Mouse (Mus musculus) adrenal gland (tissue): ENCODE measurements around the gene Unk.

Source experiments
- intact Hi-C: fragments of 180-260 bp; cut with DNase I; formaldehyde crosslinking; loops from one replicate; pipeline ENCODE4 v1.15.1; 2025

The Unk gene

GRCm38 (mm10) chr11:116061641-116062415 is 31.7 kb downstream of the Unk start:
- intact Hi-C loops, result no loop called here

- intact Hi-C loops, result no loop called here
Observed at GRCm38 (mm10) chr11:116062521-116062920, 32.4 kb downstream of the Unk start.

GRCm38 (mm10) chr11:116063562-116063961 is 33.4 kb downstream of the Unk start:
- intact Hi-C loops, result no loop called here

GRCm38 (mm10) chr11:116064187-116064867 is 34.2 kb downstream of the Unk start:
- intact Hi-C loops, result no loop called here

GRCm38 (mm10) chr11:116065345-116065744 is 35.2 kb downstream of the Unk start:
- intact Hi-C loops, result no loop called here

DNA sequence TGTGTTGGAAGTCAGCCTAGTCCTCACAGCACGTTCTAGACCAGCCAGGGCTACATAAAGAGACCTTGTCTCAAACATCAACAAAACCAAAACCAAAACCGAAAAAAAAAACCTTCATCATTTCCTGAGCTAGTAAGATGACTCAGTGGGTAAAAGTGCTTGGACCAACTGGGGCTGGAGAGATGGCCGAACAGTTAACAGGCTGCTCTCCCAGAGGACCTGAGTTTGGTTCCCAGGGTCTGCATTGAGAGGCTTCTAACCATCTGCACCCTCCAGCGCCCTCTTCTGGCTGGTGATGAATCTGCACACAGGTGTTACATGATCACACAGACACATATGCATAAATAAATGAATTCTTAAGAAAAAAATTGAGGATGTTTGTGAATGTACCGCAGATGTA is 41.4 kb downstream of the Unk start:
- intact Hi-C loops, result no loop called here

- intact Hi-C loops, result no loop called here
Observed at GRCm38 (mm10) chr11:116072608-116073007, 42.5 kb downstream of the Unk start.

DNA sequence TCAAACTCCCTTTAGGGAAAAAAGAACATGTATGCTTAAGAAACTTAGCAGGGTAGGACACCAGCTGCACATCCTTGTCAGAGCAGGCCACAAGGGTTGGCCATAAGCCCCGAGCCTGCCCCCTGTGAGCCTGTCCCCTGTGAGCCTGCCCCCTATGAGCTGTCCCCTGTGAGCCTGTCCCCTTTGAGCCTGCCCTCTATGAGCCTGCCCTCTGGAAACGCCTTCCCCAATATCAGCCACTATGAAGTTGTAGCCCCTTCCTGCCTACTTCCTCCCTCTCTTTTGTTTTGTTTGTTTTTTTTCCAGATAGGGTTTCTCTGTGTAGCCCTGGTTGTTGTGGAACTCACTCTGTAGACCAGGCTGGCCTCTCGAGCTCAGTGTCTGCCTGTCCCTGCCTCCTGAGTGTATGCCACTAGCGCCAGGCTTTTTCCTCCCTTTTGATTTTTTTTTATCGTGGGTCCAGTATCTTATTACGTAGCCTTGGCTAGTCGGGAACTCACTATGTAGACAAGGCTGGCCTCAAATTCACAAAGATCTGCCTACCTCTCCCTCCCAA is 44.4 kb downstream of the Unk start:
- intact Hi-C loops, result no loop called here

GRCm38 (mm10) chr11:116075539-116076265 is 45.6 kb downstream of the Unk start:
- intact Hi-C loops, result loop anchor here (5.0 kb wide), 1 partner anchor 43 kb away; the partner anchor contains the start of gene Unk

GRCm38 (mm10) chr11:116076266-116076540 is 46.1 kb downstream of the Unk start:
- intact Hi-C loops, result loop anchor here (5.0 kb wide), 1 partner anchor 44 kb away; the partner anchor contains the start of gene Unk

DNA sequence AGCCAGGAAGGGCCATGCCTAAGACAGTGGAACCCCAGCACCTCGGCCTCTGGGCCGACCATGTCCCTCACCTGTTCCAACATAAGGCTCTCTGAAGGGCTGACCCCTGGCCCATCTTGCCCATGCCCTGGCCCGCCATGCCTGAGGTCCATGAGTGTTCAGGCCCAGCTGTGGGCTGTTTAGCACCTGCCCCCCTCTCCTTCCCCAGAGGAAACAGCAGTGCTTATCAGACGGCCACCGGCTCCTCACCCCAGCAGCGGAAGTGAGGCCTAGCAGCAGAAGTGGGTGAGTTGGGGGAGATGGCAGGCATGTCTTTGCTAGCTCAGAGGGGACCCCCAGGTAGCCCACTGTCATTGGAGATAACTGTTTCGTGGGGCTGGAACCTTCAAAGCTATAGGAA is 46.7 kb downstream of the Unk start:
- intact Hi-C loops, result loop anchor here (5.0 kb wide), 1 partner anchor 45 kb away; the partner anchor contains the start of gene Unk

- intact Hi-C loops, result loop anchor here (5.0 kb wide), 1 partner anchor 45 kb away; the partner anchor contains the start of gene Unk
Observed at GRCm38 (mm10) chr11:116077446-116078204, 47.5 kb downstream of the Unk start, which contains the start of gene Unc13d. Gene Unc13d, minus strand, starts transcription at chr11:116077961.

DNA sequence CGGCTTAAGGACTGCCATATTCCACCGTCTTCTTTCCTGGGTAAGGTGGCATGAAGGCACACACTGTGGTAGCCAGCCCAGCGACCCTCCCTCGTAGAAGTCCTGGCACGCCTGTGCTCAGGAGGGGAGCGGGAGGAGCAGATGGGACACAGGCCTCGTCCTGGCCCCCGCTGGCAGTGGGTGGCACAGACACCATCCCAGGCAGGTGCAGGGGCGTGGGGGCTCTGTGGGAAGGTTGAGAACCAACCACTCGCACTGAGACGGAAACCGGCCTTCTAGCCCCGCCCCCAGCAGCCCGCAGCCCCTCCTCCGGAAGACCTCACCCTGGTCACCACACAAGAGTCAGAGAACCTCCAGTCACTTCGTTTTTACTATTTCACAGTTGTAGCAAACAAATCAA is 48.1 kb downstream of the Unk start:
- intact Hi-C loops, result loop anchor here (5.0 kb wide), 1 partner anchor 46 kb away; the partner anchor contains the start of gene Unk

DNA sequence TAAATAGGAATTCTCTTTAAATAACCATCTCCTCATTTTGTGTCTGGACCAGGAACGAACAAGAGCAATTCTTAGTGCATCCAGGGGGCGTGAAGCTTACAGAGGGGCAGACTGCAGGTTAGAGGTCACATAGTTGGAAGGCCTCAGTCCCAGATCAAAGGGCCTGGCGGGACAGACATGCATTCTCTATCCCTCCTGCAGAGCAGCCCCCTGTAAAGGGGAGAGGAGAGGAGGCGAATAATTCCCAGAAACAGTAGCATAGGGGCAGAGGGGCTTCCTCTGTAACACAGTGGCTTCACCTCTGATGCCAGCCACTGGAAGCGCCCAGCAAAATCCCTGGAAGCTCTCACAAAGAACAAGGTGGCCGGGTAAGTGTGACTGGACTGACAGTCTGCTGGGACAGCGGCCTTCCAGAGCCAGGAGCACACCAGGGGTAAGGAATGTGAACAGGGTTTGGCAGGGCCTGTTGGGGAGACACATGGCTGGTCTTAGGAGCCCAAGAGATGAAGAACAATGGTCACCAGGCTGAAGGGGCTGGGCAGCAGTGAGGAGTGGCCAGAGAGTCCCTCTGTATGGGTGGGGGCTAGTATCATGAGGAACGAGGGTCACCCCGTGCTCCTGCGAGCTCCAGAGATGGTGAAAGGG is 48.7 kb downstream of the Unk start:
- intact Hi-C loops, result loop anchor here (5.0 kb wide), 1 partner anchor 46 kb away; the partner anchor contains the start of gene Unk

- intact Hi-C loops, result loop anchor here (5.0 kb wide), 1 partner anchor 47 kb away; the partner anchor contains the start of gene Unk
Observed at GRCm38 (mm10) chr11:116079511-116079910, 49.4 kb downstream of the Unk start.

GRCm38 (mm10) chr11:116081081-116081480 is 51.0 kb downstream of the Unk start:
- intact Hi-C loops, result no loop called here

GRCm38 (mm10) chr11:116083096-116083672 is 53.1 kb downstream of the Unk start:
- intact Hi-C loops, result no loop called here

DNA sequence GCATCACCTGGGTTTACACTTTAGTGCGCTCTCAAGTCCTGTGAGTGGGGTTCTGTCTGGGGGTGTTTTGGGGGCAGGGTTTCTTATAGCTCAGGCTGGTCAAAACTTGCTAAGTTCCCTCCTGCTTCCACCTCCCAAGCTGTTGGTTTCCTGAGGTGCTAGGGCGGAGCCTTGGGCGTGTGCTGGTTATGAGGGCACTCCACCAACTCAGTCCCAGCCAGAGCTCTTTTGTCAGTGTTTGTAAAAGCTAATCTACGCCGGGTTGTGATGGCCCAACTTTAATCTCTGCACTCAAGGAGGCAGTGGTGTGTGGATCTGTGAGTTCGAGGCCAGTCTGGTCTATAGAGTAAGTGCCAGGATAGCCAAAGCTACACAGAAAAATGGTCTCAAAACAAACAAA is 54.0 kb downstream of the Unk start:
- intact Hi-C loops, result no loop called here
